Mouse (Mus musculus): ENCODE measurements around the gene Ddr2. TPM values are rescaled to one million over a fixed set of nuclear protein-coding genes. Genes with fewer than 3 reads are reported as not detected.
A peak's percentile ranks its signal among the peaks of the same experiment; 100 is the strongest.

Ddr2 gene
- total and polyA plus RNA-seq, 3 experiments: 0.04 TPM; not detected in 2

DNA sequence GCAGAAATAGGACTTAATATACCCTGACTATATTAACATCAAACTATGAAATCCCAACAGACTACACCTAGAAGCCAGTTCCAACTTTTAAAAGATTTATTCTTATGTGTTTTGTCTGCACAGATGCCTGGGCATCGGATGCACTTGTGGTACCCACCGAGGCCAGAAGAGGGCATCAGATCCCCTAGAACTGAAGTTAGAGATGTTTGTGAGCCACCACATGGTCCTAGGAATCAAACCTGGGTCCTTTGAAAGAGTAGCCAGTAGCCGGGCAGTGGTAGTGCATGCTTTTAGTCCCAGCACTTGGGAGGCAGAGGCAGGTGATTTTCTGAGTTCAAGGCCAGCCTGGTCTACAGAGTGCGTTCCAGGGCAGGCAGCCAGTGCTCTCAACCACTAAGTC is 159.9 kb downstream of the Ddr2 start:
- peak; percentile 42; the same call in 1 of the 2 replicates for TF ChIP-seq ZC3H11A (IDR thresholded peaks at IDR 0.05; ENCODE audit: low read depth, low read length)
- 0 out of 2 replicates have a peak, but pooled peaks have one; percentile 29 for TF ChIP-seq MYC (IDR thresholded peaks at IDR 0.05; ENCODE audit: low read depth, low read length)
- TF ChIP-seq SMC3 (IDR thresholded peaks at IDR 0.05; ENCODE audit: low read depth, low read length): peak; percentile 67
- peak; percentile 55 for TF ChIP-seq RAD21 (IDR thresholded peaks at IDR 0.05; ENCODE audit: low read depth, low read length)
- no peak for TF ChIP-seq ZKSCAN1 (IDR thresholded peaks at IDR 0.05; ENCODE audit: low read depth, low read length)
- TF ChIP-seq CTCF (IDR thresholded peaks at IDR 0.05 in 2 of 3, conservative IDR thresholded peaks at IDR 0.05 in 1 of 3; ENCODE audit: control insufficient read depth in 1 of 3, insufficient read depth in 1 of 3, low read depth in 2 of 3, low read length in 3 of 3, poor library complexity in 1 of 3, severe bottlenecking in 1 of 3): peak; percentile 46 to 64 (median 60); a peak in 5 of 6 replicates
- Histone ChIP-seq H3K36me3 (ENCODE audit: control insufficient read depth in 1 of 2, insufficient read depth in 2 of 2, low read length in 2 of 2) (no peaks in the 10 kb centered on the region), H3K9ac (ENCODE audit: control insufficient read depth, low read depth, low read length, poor library complexity, severe bottlenecking) (no peak overlapping the region), H3K27me3 (ENCODE audit: control insufficient read depth in 1 of 2, insufficient read depth in 2 of 2, low read length in 2 of 2) (no peaks in the 10 kb centered on the region; a peak in 1 of 4 replicates), H3K9me3 (replicated peaks; ENCODE audit: insufficient read depth, low read length) (no peaks in the 10 kb centered on the region), H3K27ac (ENCODE audit: control insufficient read depth, low read depth, low read length) (no peak overlapping the region), H3K4me1 (ENCODE audit: control insufficient read depth in 1 of 2, insufficient read depth in 2 of 2, low read length in 2 of 2) (no peaks in the 10 kb centered on the region), H3K79me2 (ENCODE audit: control insufficient read depth, insufficient read depth, low read length, poor library complexity) (no peaks in the 10 kb centered on the region), H3K4me3 (ENCODE audit: control insufficient read depth in 1 of 2, insufficient read depth in 1 of 2, low read depth in 2 of 2, low read length in 2 of 2) (no peak overlapping the region)
- DNase-seq (ENCODE audit: low read depth, low spot score): peak; percentile 56

DNA sequence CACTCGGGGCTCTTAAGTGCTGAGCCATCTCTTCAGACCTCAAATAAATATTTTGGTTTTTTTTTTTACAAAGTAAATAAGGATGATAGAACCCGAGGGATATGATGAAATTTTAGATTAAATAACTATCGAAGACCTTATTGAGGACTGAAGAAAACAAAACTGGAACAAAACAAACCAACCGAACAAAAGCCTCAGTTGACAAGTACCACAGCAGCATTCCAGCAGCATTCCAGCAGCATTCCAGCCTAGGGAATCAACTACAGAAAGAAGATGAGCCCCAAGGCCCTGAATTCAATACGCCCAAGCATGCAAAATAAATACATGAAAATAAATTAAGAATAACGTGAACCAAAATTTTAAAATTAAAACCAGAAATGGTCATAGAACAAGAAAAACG is 160.6 kb downstream of the Ddr2 start:
- H3K36me3 ChIP-seq (ENCODE audit: control insufficient read depth in 1 of 2, insufficient read depth in 2 of 2, low read length in 2 of 2): no peaks in the 10 kb centered on the region
- no peaks in the 10 kb centered on the region for H3K9me3 ChIP-seq (replicated peaks; ENCODE audit: insufficient read depth, low read length)
- no peak for DNase-seq (ENCODE audit: low read depth, low spot score)
- H3K27ac ChIP-seq (ENCODE audit: control insufficient read depth, low read depth, low read length): no peak overlapping the region
- H3K4me3 ChIP-seq (ENCODE audit: control insufficient read depth in 1 of 2, insufficient read depth in 1 of 2, low read depth in 2 of 2, low read length in 2 of 2): no peak overlapping the region
- no peaks in the 10 kb centered on the region for H3K79me2 ChIP-seq (ENCODE audit: control insufficient read depth, insufficient read depth, low read length, poor library complexity)
- no peaks in the 10 kb centered on the region; a peak in 1 of 4 replicates for H3K27me3 ChIP-seq (ENCODE audit: control insufficient read depth in 1 of 2, insufficient read depth in 2 of 2, low read length in 2 of 2)
- H3K4me1 ChIP-seq (ENCODE audit: control insufficient read depth in 1 of 2, insufficient read depth in 2 of 2, low read length in 2 of 2): no peaks in the 10 kb centered on the region
- TF ChIP-seq RAD21 (IDR thresholded peaks at IDR 0.05; ENCODE audit: low read depth, low read length): no peak
- no peak overlapping the region for H3K9ac ChIP-seq (ENCODE audit: control insufficient read depth, low read depth, low read length, poor library complexity, severe bottlenecking)

DNA sequence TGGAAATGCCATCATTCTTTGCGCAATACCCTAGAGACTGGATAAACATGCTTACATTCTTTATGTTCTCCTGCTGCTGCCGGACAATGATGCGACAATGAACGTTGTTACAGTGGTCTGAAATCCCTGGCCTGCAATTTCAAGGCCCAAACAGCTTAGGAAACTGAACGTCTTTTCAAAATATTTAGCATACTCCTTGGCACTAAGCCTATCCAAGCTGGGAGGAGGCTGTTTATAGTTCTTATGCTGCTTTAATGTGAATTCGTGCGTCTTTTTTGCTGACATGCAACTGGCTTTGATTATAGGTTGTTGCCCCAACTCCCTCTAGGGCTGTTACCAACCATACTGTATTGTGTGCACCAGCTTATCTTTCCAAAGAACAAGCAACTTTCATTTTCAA is 161.7 kb downstream of the Ddr2 start:
- H3K4me3 ChIP-seq (ENCODE audit: control insufficient read depth in 1 of 2, insufficient read depth in 1 of 2, low read depth in 2 of 2, low read length in 2 of 2): no peak overlapping the region
- no peak for DNase-seq (ENCODE audit: low read depth, low spot score)

DNA sequence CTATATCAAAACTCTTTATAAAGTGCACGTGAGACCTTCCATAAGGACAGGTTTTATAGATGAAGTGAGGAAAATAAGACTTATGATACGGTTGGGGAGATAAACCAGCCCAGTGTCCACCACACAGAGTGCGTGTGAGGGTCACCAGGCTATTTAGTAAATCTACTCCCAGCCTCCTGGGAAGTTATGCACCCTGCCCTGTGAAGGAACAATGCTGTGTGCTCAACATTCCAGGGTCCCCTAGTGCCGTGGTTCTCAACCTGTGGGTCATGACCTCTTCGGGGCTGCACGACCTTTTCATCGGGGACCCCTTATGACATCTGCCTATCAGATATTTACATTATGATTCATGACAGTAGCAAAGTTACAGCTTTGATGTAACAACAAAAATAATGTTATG is 162.3 kb downstream of the Ddr2 start:
- Histone ChIP-seq H3K27me3 (ENCODE audit: control insufficient read depth in 1 of 2, insufficient read depth in 2 of 2, low read length in 2 of 2) (no peaks in the 10 kb centered on the region; a peak in 1 of 4 replicates), H3K36me3 (ENCODE audit: control insufficient read depth in 1 of 2, insufficient read depth in 2 of 2, low read length in 2 of 2) (no peaks in the 10 kb centered on the region), H3K4me3 (ENCODE audit: control insufficient read depth in 1 of 2, insufficient read depth in 1 of 2, low read depth in 2 of 2, low read length in 2 of 2) (no peak overlapping the region), H3K9me3 (replicated peaks; ENCODE audit: insufficient read depth, low read length) (no peaks in the 10 kb centered on the region), H3K27ac (ENCODE audit: control insufficient read depth, low read depth, low read length) (no peak overlapping the region), H3K4me1 (ENCODE audit: control insufficient read depth in 1 of 2, insufficient read depth in 2 of 2, low read length in 2 of 2) (no peaks in the 10 kb centered on the region), H3K79me2 (ENCODE audit: control insufficient read depth, insufficient read depth, low read length, poor library complexity) (no peaks in the 10 kb centered on the region), H3K9ac (ENCODE audit: control insufficient read depth, low read depth, low read length, poor library complexity, severe bottlenecking) (no peak overlapping the region)
- DNase-seq (ENCODE audit: low read depth, low spot score): no peak
- TF ChIP-seq RCOR1 (IDR thresholded peaks at IDR 0.05; ENCODE audit: low read depth, low read length) (no peak), CHD1 (IDR thresholded peaks at IDR 0.05; ENCODE audit: low read depth, low read length) (no peak), JUND (IDR thresholded peaks at IDR 0.05; ENCODE audit: low read depth, low read length) (no peak), SMC3 (IDR thresholded peaks at IDR 0.05; ENCODE audit: low read depth, low read length) (no peak), RAD21 (IDR thresholded peaks at IDR 0.05; ENCODE audit: low read depth, low read length) (no peak), TAL1 (IDR thresholded peaks at IDR 0.05; ENCODE audit: low read length) (no peak), USF2 (IDR thresholded peaks at IDR 0.05; ENCODE audit: borderline replicate concordance in 1 of 2, insufficient read depth in 1 of 2, low read depth in 1 of 2, low read length in 2 of 2) (no peak), ZC3H11A (IDR thresholded peaks at IDR 0.05; ENCODE audit: low read depth, low read length) (no peak), ZKSCAN1 (IDR thresholded peaks at IDR 0.05; ENCODE audit: low read depth, low read length) (no peak), UBTF (IDR thresholded peaks at IDR 0.05; ENCODE audit: borderline replicate concordance, insufficient read depth, low read depth, low read length) (no peak), HCFC1 (IDR thresholded peaks at IDR 0.05; ENCODE audit: low read depth, low read length) (no peak), NRF1 (IDR thresholded peaks at IDR 0.05; ENCODE audit: insufficient read depth, low read depth, low read length, poor library complexity, severe bottlenecking) (no peak), MAX (IDR thresholded peaks at IDR 0.05; ENCODE audit: low read length) (no peak), MXI1 (IDR thresholded peaks at IDR 0.05; ENCODE audit: low read depth, low read length) (no peak), POLR2AphosphoS5 (IDR thresholded peaks at IDR 0.05; ENCODE audit: borderline replicate concordance, low read depth, low read length) (no peak)

More for the DNA sequence above, 161.7 kb downstream of the Ddr2 start:
- H3K79me2 ChIP-seq (ENCODE audit: control insufficient read depth, insufficient read depth, low read length, poor library complexity): no peaks in the 10 kb centered on the region
- no peaks in the 10 kb centered on the region for H3K36me3 ChIP-seq (ENCODE audit: control insufficient read depth in 1 of 2, insufficient read depth in 2 of 2, low read length in 2 of 2)
- no peak overlapping the region for H3K9ac ChIP-seq (ENCODE audit: control insufficient read depth, low read depth, low read length, poor library complexity, severe bottlenecking)
- no peaks in the 10 kb centered on the region; a peak in 1 of 4 replicates for H3K27me3 ChIP-seq (ENCODE audit: control insufficient read depth in 1 of 2, insufficient read depth in 2 of 2, low read length in 2 of 2)
- no peak overlapping the region for H3K27ac ChIP-seq (ENCODE audit: control insufficient read depth, low read depth, low read length)
- TF ChIP-seq MYC (IDR thresholded peaks at IDR 0.05; ENCODE audit: low read depth, low read length) (no peak), GATA1 (IDR thresholded peaks at IDR 0.05; ENCODE audit: low read depth, low read length) (no peak), MXI1 (IDR thresholded peaks at IDR 0.05; ENCODE audit: low read depth, low read length) (no peak), TBP (IDR thresholded peaks at IDR 0.05; ENCODE audit: low read depth, low read length) (no peak), ETS1 (IDR thresholded peaks at IDR 0.05; ENCODE audit: low read depth, low read length) (no peak), MAFK (IDR thresholded peaks at IDR 0.05; ENCODE audit: borderline replicate concordance, low read depth, low read length) (no peak), MAZ (IDR thresholded peaks at IDR 0.05; ENCODE audit: low read depth, low read length) (no peak)
- no peaks in the 10 kb centered on the region for H3K4me1 ChIP-seq (ENCODE audit: control insufficient read depth in 1 of 2, insufficient read depth in 2 of 2, low read length in 2 of 2)
- H3K9me3 ChIP-seq (replicated peaks; ENCODE audit: insufficient read depth, low read length): no peaks in the 10 kb centered on the region

All from MEL (cell line).